Mouse (Mus musculus): ENCODE data around the gene 2810408A11Rik. TPM values are rescaled to one million over a fixed set of nuclear protein-coding genes. Genes with fewer than 3 reads are reported as not detected.
"Not testable (repeated sequence)": the region's sequence is repeated elsewhere in the genome, so short reads cannot be mapped to it uniquely, and the experiment has no call there.

2810408A11Rik gene
- polyA plus RNA-seq, 1 experiment from 2014 or later, result 0.89 TPM

DNA sequence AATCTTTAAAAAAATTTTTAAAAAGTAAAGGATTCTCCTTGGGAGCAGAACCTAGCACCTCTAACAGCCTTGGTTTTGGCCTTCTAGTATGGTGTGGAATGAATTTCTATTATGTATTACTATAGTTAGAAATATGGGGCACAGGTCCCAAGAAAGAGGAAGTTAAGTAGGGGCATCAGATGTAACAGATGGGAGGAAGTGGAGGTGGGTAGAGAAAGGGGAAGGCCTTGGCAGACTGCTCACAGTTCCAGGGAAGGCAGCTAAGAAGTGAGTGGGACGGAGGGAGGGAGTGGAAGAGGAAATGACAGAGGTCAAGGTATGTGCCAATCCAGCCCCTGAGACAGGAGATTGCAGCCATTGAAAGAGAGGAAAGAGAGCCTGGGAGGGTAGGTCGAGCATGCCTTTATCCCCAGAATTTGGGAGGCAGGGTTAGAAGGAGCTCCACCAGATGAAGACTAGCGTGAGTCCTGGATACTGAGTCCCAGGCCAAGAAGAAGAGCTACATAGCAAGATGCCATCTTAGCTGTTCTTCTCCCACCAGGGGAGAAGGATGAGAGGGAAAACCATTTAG lies 30.3 kb upstream of the 2810408A11Rik start:
- 43% methylated on average over 3 of the region's 3 CpGs for WGBS (ENCODE audit: insufficient replicate concordance)
- peaks cover 29% of the 10 kb centered on the region for H3K4me1 ChIP-seq (replicated peaks)
- H3K4me3 ChIP-seq (replicated peaks), result no peak overlapping the region
- peaks cover 22% of the 10 kb centered on the region for H3K27me3 ChIP-seq
- ATAC-seq (ENCODE audit: insufficient read depth), result no peak
- no peak overlapping the region for H3K4me2 ChIP-seq
- no peak overlapping the region for H3K27ac ChIP-seq (replicated peaks)
- no peaks in the 10 kb centered on the region for H3K9me3 ChIP-seq (replicated peaks)
- H3K36me3 ChIP-seq (replicated peaks), result no peaks in the 10 kb centered on the region
- no peak overlapping the region for H3K9ac ChIP-seq

DNA sequence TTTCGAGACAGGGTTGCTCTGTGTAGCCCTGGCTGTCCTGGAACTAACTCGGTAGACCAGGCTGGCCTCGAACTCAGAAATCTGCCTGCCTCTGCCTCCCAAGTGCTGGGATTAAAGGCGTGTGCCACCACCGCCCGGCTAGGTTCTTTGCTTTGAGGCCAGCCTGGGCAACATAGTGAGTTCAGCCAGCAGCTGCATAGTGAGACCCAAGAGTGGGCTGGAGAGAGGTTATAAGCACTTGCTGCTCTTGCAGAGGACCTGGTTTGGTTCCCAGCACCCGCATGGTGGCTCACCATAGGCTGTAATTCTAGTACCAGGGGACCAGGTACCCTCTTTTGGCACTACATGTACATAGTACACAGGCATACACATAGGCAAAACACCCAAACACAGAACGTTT lies 29.4 kb upstream of the 2810408A11Rik start:
- not testable (repeated sequence) for ATAC-seq (ENCODE audit: insufficient read depth)
- 79% methylated on average over 8 of the region's 8 CpGs for WGBS (ENCODE audit: insufficient replicate concordance)

DNA sequence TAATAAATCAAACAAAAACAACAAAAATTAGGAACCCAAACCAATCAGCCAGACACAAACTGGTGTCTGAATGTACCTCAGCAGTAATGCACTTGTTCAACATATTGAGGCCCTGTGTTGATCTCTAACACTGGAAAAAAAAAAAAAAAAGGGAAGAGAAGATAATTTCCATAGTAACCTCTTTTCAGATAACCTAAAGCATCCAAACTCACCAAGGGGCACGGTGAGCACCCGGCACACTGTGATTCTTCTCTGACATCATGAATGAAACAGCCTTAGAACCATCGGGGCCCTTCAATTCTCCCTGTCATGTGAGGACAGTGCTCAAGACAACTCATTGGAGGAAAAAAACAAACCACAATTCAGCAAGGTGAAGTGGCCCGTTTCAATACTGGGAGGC lies 28.9 kb upstream of the 2810408A11Rik start:
- H3K9me3 ChIP-seq (replicated peaks), result no peaks in the 10 kb centered on the region
- peaks cover 15% of the 10 kb centered on the region for H3K4me1 ChIP-seq (replicated peaks)
- H3K4me2 ChIP-seq, result no peak overlapping the region
- H3K9ac ChIP-seq, result no peak overlapping the region
- H3K27ac ChIP-seq (replicated peaks), result no peak overlapping the region
- no peaks in the 10 kb centered on the region for H3K36me3 ChIP-seq (replicated peaks)
- no peak overlapping the region for H3K4me3 ChIP-seq (replicated peaks)
- peaks cover 9% of the 10 kb centered on the region for H3K27me3 ChIP-seq
- no peak for ATAC-seq (ENCODE audit: insufficient read depth)
- 35% methylated on average over 4 of the region's 4 CpGs for WGBS (ENCODE audit: insufficient replicate concordance)

More for the DNA sequence above, 29.4 kb upstream of the 2810408A11Rik start:
- H3K36me3 ChIP-seq (replicated peaks); H3K9ac ChIP-seq; H3K27ac ChIP-seq (replicated peaks); H3K9me3 ChIP-seq (replicated peaks); H3K4me2 ChIP-seq; H3K4me3 ChIP-seq (replicated peaks): not testable (repeated sequence)
- Histone ChIP-seq H3K27me3 (peaks cover 13% of the 10 kb centered on the region), H3K4me1 (replicated peaks) (peaks cover 20% of the 10 kb centered on the region)

DNA sequence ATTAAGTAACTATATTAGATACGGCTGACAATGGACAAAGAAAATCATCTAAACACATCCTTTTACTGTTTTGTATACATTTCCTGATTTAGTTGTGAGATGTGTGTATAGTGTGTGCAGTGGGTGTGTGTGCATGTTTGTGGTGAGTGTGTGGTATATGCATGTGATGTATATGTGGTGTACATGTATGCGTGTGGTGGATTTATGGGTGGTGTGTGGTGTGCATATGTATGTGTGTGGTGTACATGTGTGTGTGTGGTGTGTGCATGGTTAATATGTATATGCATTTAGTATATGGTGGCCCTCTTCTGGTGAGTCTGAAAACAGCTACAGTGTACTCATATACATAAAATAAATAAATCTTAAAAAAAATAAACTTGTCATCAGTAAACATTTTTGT lies 26.7 kb upstream of the 2810408A11Rik start:
- Histone ChIP-seq H3K4me2 (no peak overlapping the region), H3K4me1 (replicated peaks) (peaks cover 21% of the 10 kb centered on the region), H3K9me3 (replicated peaks) (no peaks in the 10 kb centered on the region), H3K4me3 (replicated peaks) (no peak overlapping the region), H3K27ac (replicated peaks) (no peak overlapping the region), H3K36me3 (replicated peaks) (no peaks in the 10 kb centered on the region), H3K9ac (no peak overlapping the region), H3K27me3 (no peaks in the 10 kb centered on the region)
- no peak for ATAC-seq (ENCODE audit: insufficient read depth)
- WGBS (ENCODE audit: insufficient replicate concordance), result 84% methylated on average over 2 of the region's 2 CpGs

DNA sequence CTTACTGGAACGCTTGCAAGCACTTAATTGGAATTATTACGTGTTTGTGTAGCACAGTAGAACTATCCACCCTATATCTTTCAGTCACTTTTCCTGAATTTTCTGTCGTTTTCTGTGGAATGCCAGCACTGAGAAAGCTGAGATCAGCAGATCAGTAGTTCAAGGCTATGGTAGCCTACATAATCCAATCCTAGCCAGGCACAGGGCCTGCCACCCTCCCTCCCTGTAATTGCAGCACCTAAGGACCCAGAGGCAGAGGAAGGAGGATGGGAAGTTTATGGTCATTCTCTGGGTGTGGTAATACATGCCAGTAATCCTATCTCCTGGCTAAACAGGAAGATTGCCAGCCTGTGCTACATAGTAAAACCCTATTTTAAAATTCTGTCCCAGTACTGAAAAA lies 22.0 kb upstream of the 2810408A11Rik start:
- Histone ChIP-seq H3K27me3 (no peaks in the 10 kb centered on the region), H3K4me3 (replicated peaks) (peak overlapping the region; percentile 88), H3K4me2 (peak overlapping the region; percentile 90), H3K36me3 (replicated peaks) (peaks cover 17% of the 10 kb centered on the region), H3K9ac (peak overlapping the region; percentile 67), H3K4me1 (replicated peaks) (peaks cover 41% of the 10 kb centered on the region), H3K27ac (replicated peaks) (peak overlapping the region; percentile 97), H3K9me3 (replicated peaks) (no peaks in the 10 kb centered on the region)
- ATAC-seq (ENCODE audit: insufficient read depth), result no peak
- 62% methylated on average over 3 of the region's 3 CpGs for WGBS (ENCODE audit: insufficient replicate concordance)

DNA sequence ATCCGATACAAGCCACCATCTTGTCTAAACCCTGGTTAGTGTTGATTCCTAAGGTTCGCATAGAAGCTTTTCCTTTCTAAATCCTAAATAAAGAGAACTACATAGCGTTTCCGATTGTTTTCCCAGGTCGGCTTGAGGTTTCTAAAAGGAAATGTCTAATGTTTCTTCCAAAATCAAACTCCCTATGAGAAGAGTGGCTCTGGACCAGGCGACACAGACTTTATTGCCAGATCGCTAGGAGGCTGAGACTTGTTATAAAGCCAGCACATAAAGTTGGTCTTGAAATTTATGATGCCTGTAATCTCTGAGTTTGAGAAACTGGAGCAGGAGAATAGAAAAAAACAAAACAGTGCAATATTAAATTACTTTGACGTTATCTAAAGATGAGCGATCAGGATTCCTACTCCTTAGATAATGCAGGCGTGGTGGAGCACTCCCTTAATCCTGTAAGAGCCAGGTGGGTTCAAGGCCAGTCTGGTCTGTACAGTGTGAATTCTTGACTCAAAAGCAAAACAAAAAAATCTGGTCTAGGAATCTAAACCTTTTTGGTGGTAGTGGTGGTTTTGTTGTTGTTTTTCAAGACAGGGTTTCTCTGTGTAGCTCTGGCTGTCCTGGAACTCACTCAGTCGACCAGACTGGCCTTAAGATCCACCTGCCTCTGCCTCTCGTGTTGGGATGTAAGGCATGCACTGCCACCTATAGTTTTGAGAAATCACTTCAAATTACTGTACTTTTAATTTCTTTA lies 21.4 kb upstream of the 2810408A11Rik start:
- WGBS (ENCODE audit: insufficient replicate concordance), result 3% methylated on average over 12 of the region's 12 CpGs
- Histone ChIP-seq H3K4me1 (replicated peaks) (peaks cover 48% of the 10 kb centered on the region), H3K4me3 (replicated peaks) (peak overlapping the region; percentile 88), H3K9ac (peak overlapping the region; percentile 67), H3K36me3 (replicated peaks) (peaks cover 23% of the 10 kb centered on the region), H3K27me3 (no peaks in the 10 kb centered on the region), H3K27ac (replicated peaks) (peak overlapping the region; percentile 97), H3K9me3 (replicated peaks) (no peaks in the 10 kb centered on the region), H3K4me2 (peak overlapping the region; percentile 90)
- ATAC-seq (ENCODE audit: insufficient read depth), result no peak

DNA sequence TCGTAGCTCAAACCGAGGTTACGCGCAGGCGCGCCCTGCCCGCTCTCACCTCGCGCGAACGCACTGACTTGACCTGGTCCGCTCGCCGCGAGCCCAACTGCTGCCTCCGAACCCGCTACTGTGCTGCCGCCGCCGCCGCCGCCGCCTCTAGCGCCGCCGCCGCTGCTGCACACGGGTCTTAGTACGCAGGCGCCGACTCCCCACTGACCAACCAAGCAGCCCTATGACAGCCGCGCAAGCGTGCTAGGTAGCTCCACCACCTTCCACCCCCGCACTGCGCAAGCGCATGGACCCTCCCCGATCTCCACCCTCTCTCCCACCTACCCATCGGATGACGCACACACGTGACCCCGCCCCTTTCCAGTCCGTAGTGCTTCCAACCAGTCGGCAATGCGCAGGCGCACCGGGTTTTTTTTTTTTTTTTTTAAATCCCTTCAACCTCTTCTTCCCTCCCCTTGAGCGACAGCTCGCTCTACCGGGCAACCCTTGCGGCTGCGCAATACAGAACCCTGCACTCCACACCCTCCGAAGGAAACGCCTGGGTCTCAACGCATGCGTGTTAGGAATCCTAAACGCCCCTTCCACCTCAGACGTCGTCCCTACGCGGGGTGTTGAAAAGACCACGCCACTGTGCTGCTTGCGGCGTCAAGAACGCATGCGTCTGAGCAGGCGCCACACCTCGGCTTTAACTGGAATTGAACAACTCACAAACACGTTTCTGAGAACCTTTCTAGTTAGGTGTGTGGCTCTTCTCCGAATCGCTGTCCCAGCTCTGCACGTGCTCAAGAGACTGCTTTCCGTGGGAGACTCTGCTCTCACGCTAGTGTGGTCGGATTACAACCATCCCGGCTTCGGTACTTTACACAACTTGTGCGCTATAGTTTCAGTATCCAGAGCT lies 20.6 kb upstream of the 2810408A11Rik start, which contains the start of gene Eif5a:
Gene Eif5a, minus strand, starts transcription at position 845 of the 898 bp plus-strand sequence.
- peak within 1 kb of the TSS; percentile 97 for H3K27ac ChIP-seq (replicated peaks)
- WGBS (ENCODE audit: insufficient replicate concordance), result under 1% methylated on average over 78 of the region's 78 CpGs
- peak within 1 kb of the TSS; percentile 97 for H3K9ac ChIP-seq
- no peaks in the 10 kb centered on the region for H3K27me3 ChIP-seq
- H3K4me2 ChIP-seq, result peak within 1 kb of the TSS; percentile 90
- H3K9me3 ChIP-seq (replicated peaks), result no peaks in the 10 kb centered on the region
- peak; percentile 90 for ATAC-seq (ENCODE audit: insufficient read depth)
- peaks cover 56% of the 10 kb centered on the region for H3K4me1 ChIP-seq (replicated peaks)
- H3K4me3 ChIP-seq (replicated peaks), result peak within 1 kb of the TSS; percentile 88
- H3K36me3 ChIP-seq (replicated peaks), result peaks cover 32% of the 10 kb centered on the region

DNA sequence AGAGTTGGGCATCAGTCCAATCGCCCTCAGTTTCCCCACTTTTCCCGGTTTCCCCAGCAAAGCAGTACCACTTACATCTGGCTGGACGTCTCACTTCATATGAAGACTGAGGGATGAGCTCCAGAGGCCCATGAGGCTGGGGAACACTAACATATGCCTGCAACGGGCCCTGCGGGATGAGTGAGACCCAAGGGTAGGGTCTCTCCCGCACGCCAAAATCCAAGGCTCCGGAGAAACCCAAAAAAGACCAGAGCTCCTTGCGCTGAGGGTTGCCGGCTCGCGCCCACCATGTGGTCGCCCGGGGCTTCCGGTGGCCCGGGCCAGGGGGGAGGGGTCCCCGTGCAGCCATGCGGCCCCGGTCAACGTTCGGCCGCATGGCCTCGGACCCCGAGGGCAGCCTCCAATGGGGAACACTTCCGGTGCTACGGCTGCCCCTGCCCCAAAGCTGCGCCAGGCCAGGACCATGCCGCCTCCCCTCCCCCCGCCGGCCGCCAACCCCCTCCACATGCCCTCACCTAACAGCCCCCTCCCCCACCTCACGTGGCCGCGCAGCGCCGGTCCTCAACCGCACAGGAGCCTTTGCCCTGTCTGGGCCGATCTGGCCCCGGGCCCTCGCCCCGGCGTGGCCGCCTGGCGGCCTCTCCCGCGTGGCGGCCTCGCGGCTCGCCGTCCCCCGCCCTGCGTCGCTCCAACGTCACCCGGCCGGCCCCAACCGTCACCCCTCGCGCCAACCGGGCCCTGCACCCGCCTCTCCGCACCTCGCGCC lies 19.7 kb upstream of the 2810408A11Rik start:
- Histone ChIP-seq H3K27me3 (no peaks in the 10 kb centered on the region), H3K9ac (peak overlapping the region; percentile 97), H3K36me3 (replicated peaks) (peaks cover 41% of the 10 kb centered on the region), H3K27ac (replicated peaks) (peak overlapping the region; percentile 97), H3K9me3 (replicated peaks) (no peaks in the 10 kb centered on the region), H3K4me2 (peak overlapping the region; percentile 90), H3K4me3 (replicated peaks) (peak overlapping the region; percentile 88), H3K4me1 (replicated peaks) (peaks cover 65% of the 10 kb centered on the region)
- peak; percentile 11 for ATAC-seq (ENCODE audit: insufficient read depth)
- WGBS (ENCODE audit: insufficient replicate concordance), result under 1% methylated on average over 63 of the region's 65 CpGs

DNA sequence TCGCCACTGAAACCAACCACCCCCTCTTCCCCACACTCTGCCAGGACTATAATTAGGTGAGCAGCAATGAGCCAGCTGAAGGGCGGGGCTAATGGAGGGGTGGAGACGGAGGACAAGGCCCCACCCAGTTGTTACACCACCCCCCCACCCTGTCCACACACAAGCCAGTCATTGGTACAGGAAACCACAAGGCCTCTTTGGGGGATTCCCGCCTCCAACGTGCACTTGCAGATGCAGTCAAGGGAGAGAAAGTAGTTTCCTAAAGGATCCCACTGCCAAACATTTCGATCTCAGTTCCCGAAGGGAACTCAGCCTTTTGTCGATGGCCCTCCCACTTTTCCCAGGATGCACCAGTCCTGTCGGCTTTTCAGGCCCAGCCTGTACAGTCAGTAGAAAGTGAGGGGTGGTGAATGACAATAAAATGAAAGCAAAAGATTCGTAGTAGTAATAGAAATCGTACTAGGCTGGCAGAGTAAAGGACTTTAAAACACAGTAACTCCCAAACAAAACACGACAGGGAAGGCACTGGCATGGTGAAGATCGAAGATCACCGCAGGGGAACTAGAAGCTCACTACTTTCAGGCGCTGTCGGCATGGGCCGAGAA lies 19.0 kb upstream of the 2810408A11Rik start:
- peak overlapping the region; percentile 88 for H3K4me3 ChIP-seq (replicated peaks)
- peaks cover 72% of the 10 kb centered on the region for H3K4me1 ChIP-seq (replicated peaks)
- peak overlapping the region; percentile 90 for H3K4me2 ChIP-seq
- peak overlapping the region; percentile 97 for H3K9ac ChIP-seq
- H3K27ac ChIP-seq (replicated peaks), result peak overlapping the region; percentile 97
- H3K36me3 ChIP-seq (replicated peaks), result peaks cover 48% of the 10 kb centered on the region
- no peaks in the 10 kb centered on the region for H3K27me3 ChIP-seq
- peak; percentile 38 for ATAC-seq (ENCODE audit: insufficient read depth)
- H3K9me3 ChIP-seq (replicated peaks), result no peaks in the 10 kb centered on the region
- WGBS (ENCODE audit: insufficient replicate concordance), result under 1% methylated on average over 17 of the region's 17 CpGs

DNA sequence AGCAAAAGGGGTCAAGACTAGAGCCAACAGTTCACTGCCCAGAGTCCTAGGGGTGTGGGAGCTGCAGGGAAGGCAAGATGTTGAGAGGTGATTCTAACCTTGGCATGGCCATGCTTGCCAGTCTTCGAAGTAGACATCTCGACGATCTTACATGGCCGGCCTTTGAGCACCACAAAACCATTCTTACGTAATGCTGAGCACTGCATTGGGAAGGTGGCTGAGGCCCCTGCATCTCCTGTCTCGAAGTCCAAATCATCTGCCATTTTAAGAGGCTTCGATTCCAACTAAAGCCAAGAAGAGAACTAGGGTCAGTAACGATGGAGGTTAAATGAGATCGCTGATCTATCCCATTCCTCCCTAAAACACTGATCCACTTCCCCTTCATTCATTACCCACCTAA lies 18.3 kb upstream of the 2810408A11Rik start:
- no peak for ATAC-seq (ENCODE audit: insufficient read depth)
- H3K9ac ChIP-seq, result peak overlapping the region; percentile 97
- peak overlapping the region; percentile 90 for H3K4me2 ChIP-seq
- no peaks in the 10 kb centered on the region for H3K27me3 ChIP-seq
- H3K4me1 ChIP-seq (replicated peaks), result peaks cover 74% of the 10 kb centered on the region
- H3K9me3 ChIP-seq (replicated peaks), result no peaks in the 10 kb centered on the region
- WGBS (ENCODE audit: insufficient replicate concordance), result 40% methylated on average over 9 of the region's 9 CpGs
- H3K27ac ChIP-seq (replicated peaks), result peak overlapping the region; percentile 97
- peak overlapping the region; percentile 88 for H3K4me3 ChIP-seq (replicated peaks)
- peaks cover 50% of the 10 kb centered on the region for H3K36me3 ChIP-seq (replicated peaks)

Measured in liver, embryonic 15.5 days (tissue).